Mouse (Mus musculus): Measurements from ENCODE around the gene Ly6g6d.

DNA sequence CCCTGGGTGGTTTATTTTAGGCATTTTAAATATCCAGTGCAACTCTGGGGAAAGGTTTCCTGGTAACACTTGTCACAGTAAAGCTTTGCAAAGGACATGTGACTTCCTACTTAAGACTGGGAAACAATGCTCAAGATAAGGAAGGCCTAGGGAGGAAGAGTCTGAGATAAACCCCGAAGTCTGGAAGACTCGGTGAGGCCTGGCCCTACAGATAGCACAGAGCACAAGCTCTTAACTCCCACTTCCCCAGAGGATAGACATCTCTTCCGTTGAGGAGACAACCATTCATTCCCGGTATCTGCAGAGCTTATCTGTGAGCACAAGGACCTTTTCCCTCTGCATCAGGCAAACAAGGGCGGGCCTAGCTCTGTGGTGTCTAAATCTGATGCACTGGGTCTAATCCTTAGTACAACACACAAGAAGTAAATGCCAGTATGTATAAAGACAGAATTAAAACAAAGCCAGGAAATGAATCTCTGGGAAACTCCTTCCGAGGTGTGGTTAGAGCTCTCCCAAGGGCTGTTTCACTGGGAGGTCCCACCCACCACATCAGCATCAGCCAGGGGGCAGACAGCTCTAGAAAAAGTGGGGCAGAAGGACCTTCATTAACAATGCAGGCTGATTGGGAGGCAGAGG, 55.9 kb downstream of the Ly6g6d start:
- TF ChIP-seq POLR2A (IDR thresholded peaks at IDR 0.05; ENCODE audit: borderline replicate concordance, extremely low read depth, insufficient read depth, insufficient read length, poor library complexity, severe bottlenecking) (no peak), CTCF (IDR thresholded peaks at IDR 0.05; ENCODE audit: borderline replicate concordance, extremely low read depth, insufficient read depth, insufficient read length) (no peak)

Measured in brain, embryonic 14.5 days (tissue).